8 mouse cellular contexts compared by ENCODE assay signal in genomic region chr2:24919839-24920175, GRCm38 (mm10). TPM values are rescaled to one million over a fixed set of nuclear protein-coding genes. Genes with fewer than 3 reads are reported as not detected.
DNase-seq lines count a peak whose midpoint lies in the region; ATAC-seq and TF ChIP-seq lines count a peak whose summit lies in the region.

No protein-coding gene starts in this region.

- ATAC-seq in kidney, postnatal 0 days (replicated peaks; ENCODE audit: low FRiP score, low read depth) = peak; percentile 35; the same call in 1 of the 2 replicates
- ATAC-seq in embryonic facial prominence, embryonic 11.5 days (replicated peaks; ENCODE audit: insufficient number of reproducible peaks, low FRiP score, low TSS enrichment, low read depth) = peak; percentile 18; the same call in 1 of the 2 replicates
- ATAC-seq in intestine, embryonic 15.5 days = peak; percentile 55

- TF ChIP-seq POLR2A in myocyte (IDR thresholded peaks at IDR 0.05; ENCODE audit: insufficient read length, low read depth) = no peak

- H3K4me1 ChIP-seq in kidney, postnatal 0 days (replicated peaks; ENCODE audit: insufficient read depth, low read length) = peaks cover 7% of the 10 kb centered on the region
- H3K4me1 ChIP-seq in embryonic facial prominence, embryonic 11.5 days (ENCODE audit: control insufficient read depth, insufficient read depth, low read length) = no peaks in the 10 kb centered on the region
- peaks cover 7% of the 10 kb centered on the region for H3K4me1 ChIP-seq in intestine, embryonic 15.5 days (replicated peaks)

- no peaks in the 10 kb centered on the region for H3K27me3 ChIP-seq in kidney, postnatal 0 days (ENCODE audit: insufficient read depth, low read length)
- H3K27me3 ChIP-seq in embryonic facial prominence, embryonic 11.5 days (ENCODE audit: control insufficient read depth, insufficient read depth, low read length) = no peaks in the 10 kb centered on the region
- H3K27me3 ChIP-seq in intestine, embryonic 15.5 days (replicated peaks) = no peaks in the 10 kb centered on the region
- no peaks in the 10 kb centered on the region for H3K27me3 ChIP-seq in myocyte (ENCODE audit: control insufficient read depth, insufficient read depth, insufficient read length)

- peak overlapping the region; percentile 72 for H3K4me2 ChIP-seq in kidney, postnatal 0 days (ENCODE audit: low read length)
- H3K4me2 ChIP-seq in embryonic facial prominence, embryonic 11.5 days (ENCODE audit: low read depth, low read length) = peak overlapping the region; percentile 44
- H3K4me2 ChIP-seq in intestine, embryonic 15.5 days (replicated peaks) = peak overlapping the region; percentile 57
- H3K4me2 ChIP-seq in myocyte (ENCODE audit: low read depth) = peak overlapping the region; percentile 89

- peak overlapping the region; percentile 85 for H3ac ChIP-seq in myocyte (ENCODE audit: control insufficient read depth, insufficient read length)

- no peak for TF ChIP-seq CTCF in kidney, postnatal 0 days (IDR thresholded peaks at IDR 0.05; ENCODE audit: low read depth)

- no peak for DNase-seq in kidney, postnatal 0 days (ENCODE audit: low spot score)
- DNase-seq in kidney, postnatal 25 days = no peak
- DNase-seq in embryonic facial prominence, embryonic 11.5 days (ENCODE audit: low spot score) = no peak
- DNase-seq in left cerebral cortex, adult 11 months (ENCODE audit: low spot score) = no peak
- DNase-seq in lung, postnatal 4 days = no peak
- no peak for DNase-seq in kidney, adult 11 months

- H3K9ac ChIP-seq in kidney, postnatal 0 days (ENCODE audit: low read depth, low read length) = peak overlapping the region; percentile 97
- peak overlapping the region; percentile 99 for H3K9ac ChIP-seq in embryonic facial prominence, embryonic 11.5 days (replicated peaks; ENCODE audit: low read length)
- H3K9ac ChIP-seq in intestine, embryonic 15.5 days = peak overlapping the region; percentile 53

- H3K4me3 ChIP-seq in kidney, postnatal 0 days (replicated peaks; ENCODE audit: low read depth, low read length) = peak overlapping the region; percentile 100
- H3K4me3 ChIP-seq in embryonic facial prominence, embryonic 11.5 days (ENCODE audit: low read depth, low read length) = peak overlapping the region; percentile 98
- H3K4me3 ChIP-seq in intestine, embryonic 15.5 days (replicated peaks) = peak overlapping the region; percentile 98
- peak overlapping the region; percentile 81 for H3K4me3 ChIP-seq in myocyte

- H3K27ac ChIP-seq in kidney, postnatal 0 days = peak overlapping the region; percentile 95
- 0 out of 2 replicates have a peak overlapping the region, but pooled peaks have one; percentile 41 for H3K27ac ChIP-seq in embryonic facial prominence, embryonic 11.5 days (replicated peaks; ENCODE audit: low read depth, low read length)
- H3K27ac ChIP-seq in intestine, embryonic 15.5 days = peak overlapping the region; percentile 95; the same call in 1 of the 2 replicates

- H3K9me3 ChIP-seq in kidney, postnatal 0 days (replicated peaks; ENCODE audit: low read length) = no peaks in the 10 kb centered on the region
- no peaks in the 10 kb centered on the region for H3K9me3 ChIP-seq in embryonic facial prominence, embryonic 11.5 days (replicated peaks; ENCODE audit: control insufficient read depth, low read length)
- no peaks in the 10 kb centered on the region for H3K9me3 ChIP-seq in intestine, embryonic 15.5 days

- WGBS in kidney, postnatal 0 days = 9% methylated on average over 8 of the region's 8 CpGs
- 10% methylated on average over 8 of the region's 8 CpGs for WGBS in embryonic facial prominence, embryonic 11.5 days
- 9% methylated on average over 8 of the region's 8 CpGs for WGBS in intestine, embryonic 15.5 days

- peaks cover 42% of the 10 kb centered on the region for H3K79me2 ChIP-seq in myocyte (ENCODE audit: control insufficient read depth, insufficient read depth)

- no peaks in the 10 kb centered on the region for H3K36me3 ChIP-seq in kidney, postnatal 0 days (ENCODE audit: insufficient read depth, low read length)
- H3K36me3 ChIP-seq in embryonic facial prominence, embryonic 11.5 days (replicated peaks; ENCODE audit: control insufficient read depth, insufficient read depth, low read depth, low read length) = no peaks in the 10 kb centered on the region
- H3K36me3 ChIP-seq in intestine, embryonic 15.5 days = no peaks in the 10 kb centered on the region
- no peaks in the 10 kb centered on the region for H3K36me3 ChIP-seq in myocyte (ENCODE audit: control insufficient read depth, insufficient read depth)

TF ChIP-seq in myocyte, 11 proteins besides CTCF, POLR2A, EP300 and RAD21:
- no peak for TF ChIP-seq POLR2AphosphoS2 (IDR thresholded peaks at IDR 0.05; ENCODE audit: insufficient read length, low read depth)
- TF ChIP-seq REST (IDR thresholded peaks at IDR 0.05; ENCODE audit: insufficient read depth, insufficient read length) = no peak
- no peak for TF ChIP-seq USF1 (IDR thresholded peaks at IDR 0.05; ENCODE audit: low read depth)
- TF ChIP-seq SRF (IDR thresholded peaks at IDR 0.05; ENCODE audit: control insufficient read depth, insufficient read length, low read depth) = no peak
- no peak for TF ChIP-seq TCF3 (IDR thresholded peaks at IDR 0.05; ENCODE audit: insufficient read length, low read depth)
- TF ChIP-seq MYOG (IDR thresholded peaks at IDR 0.05; ENCODE audit: control insufficient read depth in 1 of 3, insufficient read depth in 1 of 3, insufficient read length in 2 of 3, low read depth in 2 of 3) = no peak
- TF ChIP-seq CEBPB (IDR thresholded peaks at IDR 0.05; ENCODE audit: insufficient read depth, poor library complexity, severe bottlenecking) = no peak
- no peak for TF ChIP-seq E2F4 (IDR thresholded peaks at IDR 0.05; ENCODE audit: insufficient read depth)
- no peak for TF ChIP-seq TCF12 (IDR thresholded peaks at IDR 0.05; ENCODE audit: insufficient read depth, poor library complexity, severe bottlenecking)
- no peak for TF ChIP-seq MYOD1 (IDR thresholded peaks at IDR 0.05; ENCODE audit: control insufficient read depth in 1 of 3, insufficient read length in 2 of 3, low read depth in 2 of 3)
- TF ChIP-seq MAX (IDR thresholded peaks at IDR 0.05; ENCODE audit: low read depth) = no peak
TF ChIP-seq in myocyte: peak in this region for 0.

RNA-seq across cellular contexts. Expression of gene Ehmt1, which starts 0.4 kb away (rescaled TPM):
- polyA plus RNA-seq in kidney, postnatal 0 days (2015; fragmentation: Nextera tagmentation; extraction: Ambion mirVana) = 47.5 and 58.8 TPM in 2 replicates
- polyA plus RNA-seq in embryonic facial prominence, embryonic 11.5 days (2014; fragmentation: Nextera tagmentation; extraction: Ambion mirVana) = 95.5 and 97.4 TPM in 2 replicates
- polyA plus RNA-seq in intestine, embryonic 15.5 days (2015; fragmentation: Nextera tagmentation; extraction: Ambion mirVana) = 71.7 and 72.4 TPM in 2 replicates
- 14.8 TPM for polyA plus RNA-seq in myocyte (2012; fragmentation: generic; extraction: Trizol)

RNA-seq across cellular contexts. Expression of gene Arrdc1, which starts 15.2 kb away (rescaled TPM):
- polyA plus RNA-seq in kidney, postnatal 0 days (2015; fragmentation: Nextera tagmentation; extraction: Ambion mirVana) = 66.3 and 72.3 TPM in 2 replicates
- polyA plus RNA-seq in embryonic facial prominence, embryonic 11.5 days (2014; fragmentation: Nextera tagmentation; extraction: Ambion mirVana) = 10.7 and 15.9 TPM in 2 replicates
- 79.2 and 90.8 TPM in 2 replicates for polyA plus RNA-seq in intestine, embryonic 15.5 days (2015; fragmentation: Nextera tagmentation; extraction: Ambion mirVana)
- polyA plus RNA-seq in myocyte (2012; fragmentation: generic; extraction: Trizol) = 4.8 TPM

RNA-seq across cellular contexts. Expression of gene Zmynd19, which starts 29.8 kb away (rescaled TPM):
- 11.7 and 12.2 TPM in 2 replicates for polyA plus RNA-seq in kidney, postnatal 0 days (2015; fragmentation: Nextera tagmentation; extraction: Ambion mirVana)
- 27.6 and 29.8 TPM in 2 replicates for polyA plus RNA-seq in embryonic facial prominence, embryonic 11.5 days (2014; fragmentation: Nextera tagmentation; extraction: Ambion mirVana)
- polyA plus RNA-seq in intestine, embryonic 15.5 days (2015; fragmentation: Nextera tagmentation; extraction: Ambion mirVana) = 13.8 and 16.5 TPM in 2 replicates
- polyA plus RNA-seq in myocyte (2012; fragmentation: generic; extraction: Trizol) = 21.7 TPM

RNA-seq across cellular contexts. Expression of gene Dph7, which starts 42.4 kb away (rescaled TPM):
- 21.6 and 23.8 TPM in 2 replicates for polyA plus RNA-seq in kidney, postnatal 0 days (2015; fragmentation: Nextera tagmentation; extraction: Ambion mirVana)
- polyA plus RNA-seq in embryonic facial prominence, embryonic 11.5 days (2014; fragmentation: Nextera tagmentation; extraction: Ambion mirVana) = 33.4 and 33.8 TPM in 2 replicates
- polyA plus RNA-seq in intestine, embryonic 15.5 days (2015; fragmentation: Nextera tagmentation; extraction: Ambion mirVana) = 21.8 and 24.0 TPM in 2 replicates
- polyA plus RNA-seq in myocyte (2012; fragmentation: generic; extraction: Trizol) = 11.7 TPM

RNA-seq across cellular contexts. Expression of gene Mrpl41, which starts 55.1 kb away (rescaled TPM):
- 153 and 157 TPM in 2 replicates for polyA plus RNA-seq in kidney, postnatal 0 days (2015; fragmentation: Nextera tagmentation; extraction: Ambion mirVana)
- polyA plus RNA-seq in embryonic facial prominence, embryonic 11.5 days (2014; fragmentation: Nextera tagmentation; extraction: Ambion mirVana) = 153 and 163 TPM in 2 replicates
- 136 and 141 TPM in 2 replicates for polyA plus RNA-seq in intestine, embryonic 15.5 days (2015; fragmentation: Nextera tagmentation; extraction: Ambion mirVana)
- polyA plus RNA-seq in myocyte (2012; fragmentation: generic; extraction: Trizol) = 79.7 TPM

Comparison
In these comparisons a context has a peak if more than half of its experiments do, and no peak if none do; other contexts are left out.
1. H3K27ac ChIP-seq: peak in every context shown above with its lines; median percentile 95 in kidney, postnatal 0 days; 95 in intestine, embryonic 15.5 days; 41 in embryonic facial prominence, embryonic 11.5 days.